Mouse (Mus musculus) testis, adult 2 months (tissue): Measurements from ENCODE around the gene Trim8.

Experiments used
- CTCF ChIP-seq: fragments of 200-500 bp; IDR thresholded peaks from 2 replicates; pipeline ENCODE4 v1.5.1; 2012; ENCODE audit warnings: low read depth, mild to moderate bottlenecking, inconsistent platforms, low read length, moderate library complexity; ENCODE audit not compliant: control insufficient read depth, insufficient read depth, insufficient replicate concordance
- POLR2A ChIP-seq: fragments of 200-500 bp; IDR thresholded peaks from 2 replicates; pipeline ENCODE4 v1.6.1; 2012; ENCODE audit warnings: low read depth, mild to moderate bottlenecking, inconsistent platforms, low read length, moderate library complexity; ENCODE audit not compliant: control insufficient read depth

DNA sequence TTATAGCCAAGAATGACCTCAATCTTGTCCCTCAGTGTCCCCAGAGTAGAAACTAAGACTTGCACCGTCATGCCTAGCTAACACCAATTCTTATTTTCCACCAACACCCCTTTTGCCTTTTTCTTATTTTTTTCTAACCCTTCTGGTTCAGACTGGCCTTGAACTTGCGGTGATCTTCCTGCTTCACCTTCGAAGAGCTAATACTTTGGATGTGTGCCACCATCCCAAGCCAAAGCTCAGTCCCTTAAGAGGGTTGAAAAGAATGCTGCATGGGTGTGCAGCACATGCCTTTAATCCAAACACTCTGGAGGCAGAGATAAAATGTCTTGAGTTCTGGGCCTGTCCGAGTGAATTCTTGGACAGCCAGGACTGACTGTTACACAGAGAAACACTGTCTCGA, 8.9 kb downstream of the Trim8 start:
- no peak for TF ChIP-seq POLR2A
- TF ChIP-seq CTCF, result no peak
